Comparison of ENCODE assay signal across 8 mouse cellular contexts in the genomic region with DNA sequence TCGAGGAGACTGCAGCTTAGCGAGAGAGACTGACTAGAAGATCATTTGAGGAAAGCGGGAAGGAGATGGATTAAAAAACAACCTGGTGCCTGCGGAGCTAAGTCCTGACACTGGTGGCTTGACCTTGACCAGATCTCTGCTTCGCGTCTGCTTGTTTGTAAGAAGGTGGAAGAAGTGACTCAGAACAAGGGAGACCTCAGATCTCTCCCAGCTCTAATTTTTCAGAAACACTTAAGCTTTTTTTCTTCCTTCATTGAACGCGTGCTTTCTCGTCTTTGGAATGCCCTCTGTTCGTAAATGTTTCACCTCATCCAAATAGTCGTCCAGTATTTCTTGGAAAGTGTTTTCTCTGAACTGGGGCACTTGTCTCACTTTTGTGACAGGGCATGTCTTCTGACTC. TPM values are rescaled to one million over a fixed set of nuclear protein-coding genes. Genes with fewer than 3 reads are reported as not detected.
DNase-seq lines count a peak whose midpoint lies in the region; ATAC-seq and TF ChIP-seq lines count a peak whose summit lies in the region.

No protein-coding gene starts in this region.

- peak overlapping the region; percentile 87 for H3K4me3 ChIP-seq in kidney, postnatal 0 days (replicated peaks; ENCODE audit: low read depth, low read length)
- H3K4me3 ChIP-seq in forebrain, embryonic 10.5 days = peak overlapping the region; percentile 87
- peak overlapping the region; percentile 58 for H3K4me3 ChIP-seq in small intestine, adult 2 months (ENCODE audit: low read depth, low read length)

- H3K9ac ChIP-seq in kidney, postnatal 0 days (ENCODE audit: low read depth, low read length) = peak overlapping the region; percentile 51; the same call in 1 of the 2 replicates

- TF ChIP-seq CTCF in kidney, postnatal 0 days (IDR thresholded peaks at IDR 0.05; ENCODE audit: low read depth) = no peak
- no peak for TF ChIP-seq CTCF in small intestine, adult 2 months (IDR thresholded peaks at IDR 0.05; ENCODE audit: extremely low read depth, insufficient read length, insufficient replicate concordance, low read depth, low read length)

- H3K36me3 ChIP-seq in kidney, postnatal 0 days (ENCODE audit: insufficient read depth, low read length) = no peaks in the 10 kb centered on the region
- no peaks in the 10 kb centered on the region for H3K36me3 ChIP-seq in forebrain, embryonic 10.5 days (replicated peaks)
- no peaks in the 10 kb centered on the region for H3K36me3 ChIP-seq in small intestine, adult 2 months (ENCODE audit: control insufficient read depth, insufficient read depth, low read length)

- H3K27ac ChIP-seq in kidney, postnatal 0 days = peak overlapping the region; percentile 79
- H3K27ac ChIP-seq in forebrain, embryonic 10.5 days = peak overlapping the region; percentile 94
- peak overlapping the region; percentile 93 for H3K27ac ChIP-seq in small intestine, adult 2 months (ENCODE audit: insufficient read depth, low read depth, low read length)

- no peaks in the 10 kb centered on the region; the same call in 1 of the 2 replicates for H3K4me1 ChIP-seq in kidney, postnatal 0 days (replicated peaks; ENCODE audit: insufficient read depth, low read length)
- H3K4me1 ChIP-seq in forebrain, embryonic 10.5 days = peaks cover 34% of the 10 kb centered on the region
- H3K4me1 ChIP-seq in small intestine, adult 2 months (ENCODE audit: control insufficient read depth, insufficient read depth, insufficient read length, low read length) = peaks cover 4% of the 10 kb centered on the region; the same call in 1 of the 2 replicates

- H3K27me3 ChIP-seq in kidney, postnatal 0 days (ENCODE audit: insufficient read depth, low read length) = no peaks in the 10 kb centered on the region
- peaks cover 10% of the 10 kb centered on the region; the same call in 1 of the 2 replicates for H3K27me3 ChIP-seq in forebrain, embryonic 10.5 days (ENCODE audit: poor library complexity, severe bottlenecking)
- H3K27me3 ChIP-seq in small intestine, adult 2 months (ENCODE audit: control insufficient read depth, insufficient read depth, low read length) = no peaks in the 10 kb centered on the region

- H3K4me2 ChIP-seq in kidney, postnatal 0 days (ENCODE audit: low read length) = peak overlapping the region; percentile 56

- no peaks in the 10 kb centered on the region for H3K9me3 ChIP-seq in kidney, postnatal 0 days (replicated peaks; ENCODE audit: low read length)
- no peaks in the 10 kb centered on the region for H3K9me3 ChIP-seq in forebrain, embryonic 10.5 days

- no peak for TF ChIP-seq POLR2A in small intestine, adult 2 months (IDR thresholded peaks at IDR 0.05; ENCODE audit: low read depth, low read length)

- no peak for ATAC-seq in kidney, postnatal 0 days (replicated peaks; ENCODE audit: low FRiP score, low read depth)
- no peak for ATAC-seq in cerebellum, adult (ENCODE audit: insufficient number of reproducible peaks, low FRiP score, low TSS enrichment)

- DNase-seq in kidney, postnatal 0 days (ENCODE audit: low spot score) = peak; percentile 38
- no peak for DNase-seq in kidney, adult 18-20 months
- no peak for DNase-seq in forebrain, embryonic 10.5 days (ENCODE audit: extremely low spot score, low spot score)
- DNase-seq in liver = peak; percentile 4
- no peak for DNase-seq in gastrocnemius, postnatal 10 days
- DNase-seq in cerebellum, postnatal 4 days (ENCODE audit: low spot score in 2 of 2) = no peak

- WGBS in kidney, postnatal 0 days = 3% methylated on average over 11 of the region's 11 CpGs
- WGBS in forebrain, embryonic 10.5 days = 14% methylated on average over 11 of the region's 11 CpGs
- 3% methylated on average over 11 of the region's 11 CpGs for WGBS in small intestine, adult 2 months

RNA-seq across cellular contexts. Expression of gene Magi3, which starts 1.0 kb away (rescaled TPM):
- 3.2 and 3.4 TPM in 2 replicates for polyA plus RNA-seq in kidney, postnatal 0 days (2015; fragmentation: Nextera tagmentation; extraction: Ambion mirVana)
- 4.1 and 4.7 TPM in 2 replicates for polyA plus RNA-seq in forebrain, embryonic 10.5 days (2016; fragmentation: Nextera tagmentation; extraction: Ambion mirVana)
- polyA plus RNA-seq in small intestine, adult 2 months (2012; rRNA removed) = 2.9 and 10.3 TPM in 2 replicates
- 10 to 100 TPM in 1 of 2 experiments, 1 to 10 TPM in 1; 9.1 to 12.3 TPM for total RNA-seq in gastrocnemius, postnatal 10 days (2021)

Comparison
In these comparisons a context has a peak if more than half of its experiments do, and no peak if none do; other contexts are left out.
1. DNase-seq: peak in kidney, postnatal 0 days (single experiment) and liver (single experiment); none in kidney, adult 18-20 months (single experiment), forebrain, embryonic 10.5 days (single experiment), gastrocnemius, postnatal 10 days (single experiment) and cerebellum, postnatal 4 days (0 of 2).
2. Peak in every context shown above with its lines, with median percentiles within 50 percentile points of each other: H3K27ac ChIP-seq and H3K4me3 ChIP-seq.